ENCODE assay signal across 27 mouse cellular contexts in genomic region chr4:99091151-99091701, GRCm38 (mm10). TPM values are rescaled to one million over a fixed set of nuclear protein-coding genes. Genes with fewer than 3 reads are reported as not detected.
DNase-seq lines count a peak whose midpoint lies in the region; ATAC-seq and TF ChIP-seq lines count a peak whose summit lies in the region.
"Had no signal": no experiment of that assay in that cellular context is flagged by ENCODE, and none has a peak within 500 bp of the region (broad histone marks: within the 10 kb centered on the region; RNA-seq: fewer than 3 reads in every experiment).

No protein-coding gene starts in this region.

- H3K36me3 ChIP-seq in lung, embryonic 14.5 days (ENCODE audit: insufficient read depth), result peaks cover 11% of the 10 kb centered on the region; the same call in 1 of the 2 replicates
- H3K36me3 ChIP-seq in hindbrain, embryonic 13.5 days, result peaks cover 28% of the 10 kb centered on the region

- H3K9ac ChIP-seq in lung, embryonic 14.5 days, result no peak overlapping the region
- H3K9ac ChIP-seq in hindbrain, embryonic 13.5 days, result no peak overlapping the region
- H3K9ac ChIP-seq: embryonic facial prominence, embryonic 13.5 days; limb, embryonic 13.5 days; liver, embryonic 12.5 days; midbrain, embryonic 13.5 days; neural tube, embryonic 12.5 days had no signal

- H3K27me3 ChIP-seq in lung, embryonic 14.5 days (ENCODE audit: insufficient read depth, low read length), result no peaks in the 10 kb centered on the region
- no peaks in the 10 kb centered on the region for H3K27me3 ChIP-seq in hindbrain, embryonic 13.5 days
- H3K27me3 ChIP-seq: embryonic facial prominence, embryonic 13.5 days; limb, embryonic 13.5 days; liver, embryonic 12.5 days; megakaryocyte, embryonic 14.5 days; midbrain, embryonic 13.5 days; neural tube, embryonic 12.5 days had no signal

- ATAC-seq in lung, embryonic 14.5 days (ENCODE audit: insufficient read depth), result no peak
- ATAC-seq in megakaryocyte progenitor cell, adult 5-6 weeks (replicated peaks; ENCODE audit: poor library complexity), result peak; percentile 8; the same call in 1 of the 2 replicates
- no peak for ATAC-seq in hindbrain, embryonic 13.5 days (ENCODE audit: low FRiP score)
- ATAC-seq: forebrain, embryonic 14.5 days; liver, embryonic 12.5 days; midbrain, embryonic 13.5 days had no signal

- H3K4me1 ChIP-seq in lung, embryonic 14.5 days (ENCODE audit: insufficient read depth), result peaks cover 6% of the 10 kb centered on the region; the same call in 1 of the 2 replicates
- H3K4me1 ChIP-seq in embryonic fibroblast, embryonic 13.5 days (ENCODE audit: control insufficient read depth, insufficient read depth, low read length), result peaks cover 10% of the 10 kb centered on the region
- H3K4me1 ChIP-seq in hindbrain, embryonic 13.5 days (replicated peaks), result peaks cover 3% of the 10 kb centered on the region; the same call in 1 of the 2 replicates
- H3K4me1 ChIP-seq: neural tube, embryonic 12.5 days had no signal

- H3K9me3 ChIP-seq in lung, embryonic 14.5 days (ENCODE audit: low read depth, low read length), result no peaks in the 10 kb centered on the region
- no peaks in the 10 kb centered on the region for H3K9me3 ChIP-seq in hindbrain, embryonic 13.5 days
- H3K9me3 ChIP-seq: embryonic facial prominence, embryonic 13.5 days; limb, embryonic 13.5 days; liver, embryonic 12.5 days; midbrain, embryonic 13.5 days; neural tube, embryonic 12.5 days had no signal

- WGBS in lung, embryonic 14.5 days, result 22% methylated on average over 3 of the region's 3 CpGs
- WGBS in hindbrain, embryonic 13.5 days, result 64% methylated on average over 3 of the region's 3 CpGs

- no peak for TF ChIP-seq CTCF in lung, embryonic 14.5 days (IDR thresholded peaks at IDR 0.05; ENCODE audit: low read depth)
- no peak for TF ChIP-seq CTCF in embryonic fibroblast, embryonic 13.5 days (IDR thresholded peaks at IDR 0.05; ENCODE audit: borderline replicate concordance, insufficient read depth, low read length)

- H3K27ac ChIP-seq in lung, embryonic 14.5 days (ENCODE audit: low read depth), result peak overlapping the region; percentile 26; the same call in 1 of the 2 replicates
- peak overlapping the region; percentile 78 for H3K27ac ChIP-seq in embryonic fibroblast, embryonic 13.5 days (ENCODE audit: insufficient read depth, low read length)
- no peak overlapping the region for H3K27ac ChIP-seq in hindbrain, embryonic 13.5 days
- H3K27ac ChIP-seq: embryonic facial prominence, embryonic 13.5 days; limb, embryonic 13.5 days; liver, embryonic 12.5 days; midbrain, embryonic 13.5 days; neural tube, embryonic 12.5 days had no signal

- no peak for TF ChIP-seq POLR2A in embryonic fibroblast, embryonic 13.5 days (IDR thresholded peaks at IDR 0.05; ENCODE audit: low read depth, low read length)

- H3K4me2 ChIP-seq in lung, embryonic 14.5 days, result no peak overlapping the region
- H3K4me2 ChIP-seq in hindbrain, embryonic 13.5 days, result no peak overlapping the region
- H3K4me2 ChIP-seq: embryonic facial prominence, embryonic 13.5 days; heart, embryonic 11.5 days; limb, embryonic 13.5 days; liver, embryonic 12.5 days; midbrain, embryonic 13.5 days; neural tube, embryonic 12.5 days had no signal

- H3K4me3 ChIP-seq in lung, embryonic 14.5 days (ENCODE audit: low read depth, low read length), result no peak overlapping the region
- no peak overlapping the region for H3K4me3 ChIP-seq in embryonic fibroblast, embryonic 13.5 days (ENCODE audit: insufficient read depth, low read length)
- H3K4me3 ChIP-seq in hindbrain, embryonic 13.5 days, result no peak overlapping the region
- H3K4me3 ChIP-seq: embryonic facial prominence, embryonic 13.5 days; limb, embryonic 13.5 days; liver, embryonic 12.5 days; megakaryocyte, embryonic 14.5 days; midbrain, embryonic 13.5 days; neural tube, embryonic 12.5 days had no signal

- no peak for DNase-seq in lung, embryonic 14.5 days
- DNase-seq in lung, postnatal 4 days, result no peak
- DNase-seq in 416B (ENCODE audit: low read depth), result peak; percentile 13
- no peak for DNase-seq in embryo, embryonic 9.5 days (ENCODE audit: extremely low spot score)
- no peak for DNase-seq in heart, adult 11 months
- DNase-seq: adrenal gland, adult 2 months; cerebellum, adult 11-12 months; cerebellum, postnatal 10 days; gastrocnemius, postnatal 10 days; heart, postnatal 10 days; kidney, adult 2 months; kidney, postnatal 10 days; layer of hippocampus, postnatal 36 days; lung, adult 18-20 months; right cerebral cortex, postnatal 14 days; thymus, postnatal 25 days had no signal

RNA-seq across cellular contexts. Expression of gene Dock7, which starts 29.5 kb away (rescaled TPM):
- polyA plus RNA-seq in lung, embryonic 14.5 days (2014; fragmentation: Nextera tagmentation; extraction: Ambion mirVana), result 77.3 and 78.4 TPM in 2 replicates
- polyA plus RNA-seq in embryonic fibroblast, embryonic 13.5 days (2011; ENCODE audit: insufficient read length, low read depth, missing spikeins), result 121 and 125 TPM in 2 replicates
- 22.8 and 32.5 TPM in 2 replicates for total RNA-seq in megakaryocyte progenitor cell, adult 5-6 weeks (2015)
- 20.4 and 27.8 TPM in 2 replicates for total RNA-seq in megakaryocyte progenitor cell, adult 5-6 weeks (2017)
- 73.6 and 84.8 TPM in 2 replicates for polyA plus RNA-seq in hindbrain, embryonic 13.5 days (2015; fragmentation: Nextera tagmentation; extraction: Ambion mirVana)
